Mouse (Mus musculus): ENCODE measurements around the gene Fto.

The Fto gene

GRCm38 (mm10) chr8:91571978-91572377 is 258.7 kb downstream of the Fto start:
- no peak for DNase-seq

- DNase-seq = no peak
Observed at GRCm38 (mm10) chr8:91572630-91573029, 259.3 kb downstream of the Fto start.

GRCm38 (mm10) chr8:91575576-91575975 is 262.3 kb downstream of the Fto start:
- no peak for DNase-seq

GRCm38 (mm10) chr8:91576086-91576917 is 263.0 kb downstream of the Fto start:
- DNase-seq = no peak

- no peak for DNase-seq
Observed at GRCm38 (mm10) chr8:91576918-91577241, 263.6 kb downstream of the Fto start.

GRCm38 (mm10) chr8:91577605-91578004 is 264.3 kb downstream of the Fto start:
- no peak for DNase-seq

- no peak for DNase-seq
Observed at GRCm38 (mm10) chr8:91584620-91585415, 271.5 kb downstream of the Fto start.

- DNase-seq = no peak
Observed at GRCm38 (mm10) chr8:91592436-91593105, 279.2 kb downstream of the Fto start.

- DNase-seq = no peak
Observed at GRCm38 (mm10) chr8:91593202-91593781, 280.0 kb downstream of the Fto start.

GRCm38 (mm10) chr8:91599349-91599837 is 286.1 kb downstream of the Fto start:
- peak; percentile 28 for DNase-seq

- peak; percentile 40 for DNase-seq
Observed at GRCm38 (mm10) chr8:91603751-91604150, 290.4 kb downstream of the Fto start.

- no peak for DNase-seq
Observed at GRCm38 (mm10) chr8:91605901-91606300, 292.6 kb downstream of the Fto start.

GRCm38 (mm10) chr8:91607091-91607490 is 293.8 kb downstream of the Fto start:
- peak; percentile 54 for DNase-seq

- no peak for DNase-seq
Observed at GRCm38 (mm10) chr8:91611191-91611590, 297.9 kb downstream of the Fto start.

- DNase-seq = no peak
Observed at GRCm38 (mm10) chr8:91611723-91612362, 298.5 kb downstream of the Fto start.

GRCm38 (mm10) chr8:91612387-91613130 is 299.2 kb downstream of the Fto start:
- no peak for DNase-seq

GRCm38 (mm10) chr8:91613603-91614002 is 300.3 kb downstream of the Fto start:
- DNase-seq = no peak

- DNase-seq = no peak
Observed at GRCm38 (mm10) chr8:91615196-91615595, 301.9 kb downstream of the Fto start.

GRCm38 (mm10) chr8:91615781-91616683 is 302.7 kb downstream of the Fto start:
- DNase-seq = no peak

GRCm38 (mm10) chr8:91617772-91618171 is 304.4 kb downstream of the Fto start:
- no peak for DNase-seq

GRCm38 (mm10) chr8:91622757-91623156 is 309.4 kb downstream of the Fto start:
- no peak for DNase-seq

Data from cerebellum, adult 9-10 months (tissue).